Mouse (Mus musculus): ENCODE results near the gene Son.

- TF ChIP-seq POLR2A (IDR thresholded peaks at IDR 0.05; ENCODE audit: borderline replicate concordance, extremely low read depth, insufficient read depth, insufficient read length, poor library complexity, severe bottlenecking) (no peak), CTCF (IDR thresholded peaks at IDR 0.05; ENCODE audit: borderline replicate concordance, extremely low read depth, insufficient read depth, insufficient read length) (no peak)
These were observed 70.1 kb downstream of the Son start for GRCm38 (mm10) chr16:91717399-91717798.

All from brain, embryonic 14.5 days (tissue).